Mouse (Mus musculus): ENCODE results near the gene Ptprm.

Ptprm gene

GRCm38 (mm10) chr17:67354451-67355011 is at the start of gene Ptprm:
Gene Ptprm (minus strand): TSS chr17:67354457.
- DNase-seq (ENCODE audit: low read depth, low spot score) = no peak

GRCm38 (mm10) chr17:67396205-67396604 is 41.9 kb upstream of the Ptprm start:
- no peak for DNase-seq (ENCODE audit: low read depth, low spot score)

- DNase-seq (ENCODE audit: low read depth, low spot score) = no peak
These were observed 36.6 kb upstream of the Ptprm start for GRCm38 (mm10) chr17:67390851-67391250.

- no peak for DNase-seq (ENCODE audit: low read depth, low spot score)
These were observed 33.9 kb upstream of the Ptprm start for GRCm38 (mm10) chr17:67388171-67388570.

GRCm38 (mm10) chr17:67385286-67385685 is 31.0 kb upstream of the Ptprm start:
- DNase-seq (ENCODE audit: low read depth, low spot score) = no peak

GRCm38 (mm10) chr17:67383635-67384034 is 29.4 kb upstream of the Ptprm start:
- DNase-seq (ENCODE audit: low read depth, low spot score) = no peak

GRCm38 (mm10) chr17:67381618-67382017 is 27.4 kb upstream of the Ptprm start:
- no peak for DNase-seq (ENCODE audit: low read depth, low spot score)

- DNase-seq (ENCODE audit: low read depth, low spot score) = no peak
These were observed 13.6 kb upstream of the Ptprm start for GRCm38 (mm10) chr17:67367866-67368265.

- DNase-seq (ENCODE audit: low read depth, low spot score) = no peak
These were observed 10.2 kb upstream of the Ptprm start for GRCm38 (mm10) chr17:67364491-67364890.

GRCm38 (mm10) chr17:67363377-67364070 is 9.3 kb upstream of the Ptprm start:
- no peak for DNase-seq (ENCODE audit: low read depth, low spot score)

GRCm38 (mm10) chr17:67362131-67362530 is 7.9 kb upstream of the Ptprm start:
- no peak for DNase-seq (ENCODE audit: low read depth, low spot score)

- DNase-seq (ENCODE audit: low read depth, low spot score) = no peak
These were observed 6.3 kb upstream of the Ptprm start for GRCm38 (mm10) chr17:67360606-67361005.

- DNase-seq (ENCODE audit: low read depth, low spot score) = no peak
These were observed 5.3 kb upstream of the Ptprm start for GRCm38 (mm10) chr17:67359578-67359977.

GRCm38 (mm10) chr17:67358541-67358940 is 4.3 kb upstream of the Ptprm start:
- no peak for DNase-seq (ENCODE audit: low read depth, low spot score)

- no peak for DNase-seq (ENCODE audit: low read depth, low spot score)
These were observed 2.9 kb upstream of the Ptprm start for GRCm38 (mm10) chr17:67357191-67357590.

GRCm38 (mm10) chr17:67355251-67355650 is 994 bp upstream of the Ptprm start:
- no peak for DNase-seq (ENCODE audit: low read depth, low spot score)

GRCm38 (mm10) chr17:67353796-67354450 is 334 bp downstream of the Ptprm start:
- no peak for DNase-seq (ENCODE audit: low read depth, low spot score)

GRCm38 (mm10) chr17:67352956-67353795 is 1.1 kb downstream of the Ptprm start:
- no peak for DNase-seq (ENCODE audit: low read depth, low spot score)

- DNase-seq (ENCODE audit: low read depth, low spot score) = no peak
These were observed 2.8 kb downstream of the Ptprm start for GRCm38 (mm10) chr17:67351423-67351822.

- DNase-seq (ENCODE audit: low read depth, low spot score) = no peak
These were observed 3.7 kb downstream of the Ptprm start for GRCm38 (mm10) chr17:67350536-67350935.

GRCm38 (mm10) chr17:67349594-67349993 is 4.7 kb downstream of the Ptprm start:
- DNase-seq (ENCODE audit: low read depth, low spot score) = no peak

- DNase-seq (ENCODE audit: low read depth, low spot score) = no peak
These were observed 7.3 kb downstream of the Ptprm start for GRCm38 (mm10) chr17:67346921-67347320.
